In genomic region chr5:85155213-85155612, GRCm38 (mm10) we compare ENCODE assay signal across 27 mouse cellular contexts.
"Had no signal": no experiment of that assay in that cellular context is flagged by ENCODE, and none has a peak within 500 bp of the region (broad histone marks: within the 10 kb centered on the region; RNA-seq: fewer than 3 reads in every experiment).

No protein-coding gene starts in this region.

- H3K9ac ChIP-seq: heart, embryonic 13.5 days; heart, embryonic 15.5 days; hindbrain, embryonic 12.5 days; hindbrain, embryonic 14.5 days; limb, embryonic 13.5 days; limb, embryonic 15.5 days; liver, embryonic 12.5 days; liver, embryonic 14.5 days had no signal

- H3K9me3 ChIP-seq: heart, embryonic 13.5 days; heart, embryonic 15.5 days; hindbrain, embryonic 10.5 days; hindbrain, embryonic 12.5 days; limb, embryonic 13.5 days; limb, embryonic 15.5 days; liver, embryonic 12.5 days had no signal

- DNase-seq: gastrocnemius, adult 2 months; gastrocnemius, postnatal 10 days; gastrocnemius, postnatal 25 days; heart, adult 18-20 months; heart, postnatal 14 days; heart, postnatal 36 days; kidney, adult 18-20 months; kidney, adult 8-10 months; kidney, postnatal 10 days; kidney, postnatal 25 days; kidney, postnatal 4 days; left cerebral cortex, postnatal 4 days had no signal

- H3K27ac ChIP-seq: gastrocnemius, adult 2 months; heart, embryonic 13.5 days; heart, embryonic 15.5 days; hindbrain, embryonic 10.5 days; hindbrain, embryonic 12.5 days; hindbrain, embryonic 14.5 days; layer of hippocampus, adult 2 months; left cerebral cortex, adult 2 months; limb, embryonic 13.5 days; limb, embryonic 15.5 days; liver, embryonic 12.5 days; liver, embryonic 14.5 days had no signal

- H3K4me1 ChIP-seq: heart, embryonic 13.5 days; heart, embryonic 15.5 days; hindbrain, embryonic 10.5 days; hindbrain, embryonic 12.5 days; limb, embryonic 13.5 days; limb, embryonic 15.5 days; liver, embryonic 12.5 days had no signal

- ATAC-seq: hindbrain, embryonic 16.5 days; inflammation-experienced regulatory T-cells, adult 6 months; intestine, embryonic 16.5 days; liver, embryonic 12.5 days had no signal

- H3K36me3 ChIP-seq: heart, embryonic 13.5 days; heart, embryonic 15.5 days; hindbrain, embryonic 10.5 days; hindbrain, embryonic 12.5 days; limb, embryonic 13.5 days; limb, embryonic 15.5 days; liver, embryonic 12.5 days had no signal

- H3K4me3 ChIP-seq: gastrocnemius, adult 2 months; heart, embryonic 13.5 days; heart, embryonic 15.5 days; hindbrain, embryonic 10.5 days; hindbrain, embryonic 12.5 days; layer of hippocampus, adult 2 months; left cerebral cortex, adult 2 months; limb, embryonic 13.5 days; limb, embryonic 15.5 days; liver, embryonic 12.5 days had no signal

- H3K27me3 ChIP-seq: heart, embryonic 13.5 days; heart, embryonic 15.5 days; hindbrain, embryonic 12.5 days; limb, embryonic 13.5 days; limb, embryonic 15.5 days; liver, embryonic 12.5 days had no signal

- H3K4me2 ChIP-seq: heart, embryonic 11.5 days; heart, embryonic 13.5 days; heart, embryonic 15.5 days; hindbrain, embryonic 12.5 days; hindbrain, embryonic 14.5 days; limb, embryonic 13.5 days; limb, embryonic 15.5 days; liver, embryonic 12.5 days had no signal
